Mouse (Mus musculus) forebrain, postnatal 0 days (tissue): ENCODE measurements around the gene Cdt1. TPM values are rescaled to one million over a fixed set of nuclear protein-coding genes. Genes with fewer than 3 reads are reported as not detected.

Source experiments
- ATAC-seq: fragments of 200-750 bp; cut with Nextera tagmentation; 2 replicates; pipeline ENCODE4 v1.8.0; 2017; ENCODE audit warnings: mild to moderate bottlenecking, moderate library complexity
- DNase-seq: peaks from one replicate; pipeline ENCODE4 v3.0.0-alpha.2; 2015
- H3K27ac ChIP-seq: fragments of 300-500 bp; sonication (generic); 2 replicates; pipeline ENCODE4 v1.5.1; 2014; ENCODE audit warnings: low read depth, mild to moderate bottlenecking, antibody characterized with exemption, low read length, moderate library complexity, mixed read lengths
- H3K27me3 ChIP-seq: fragments of 300-500 bp; sonication (generic); 2 replicates; pipeline ENCODE4 v1.6.1; 2014; ENCODE audit warnings: mild to moderate bottlenecking, low read length, mixed read lengths; ENCODE audit not compliant: insufficient read depth
- H3K36me3 ChIP-seq: fragments of 300-500 bp; sonication (generic); 2 replicates; pipeline ENCODE4 v1.6.1; 2014; ENCODE audit warnings: mild to moderate bottlenecking, moderate library complexity; ENCODE audit not compliant: insufficient read depth
- H3K4me1 ChIP-seq: fragments of 300-500 bp; sonication (generic); 2 replicates; pipeline ENCODE4 v1.6.1; 2014; ENCODE audit warnings: antibody characterized with exemption; ENCODE audit not compliant: insufficient read depth
- H3K4me2 ChIP-seq: fragments of 300-500 bp; sonication (generic); 2 replicates; pipeline ENCODE4 v1.6.1; 2014; ENCODE audit warnings: low read depth, mild to moderate bottlenecking, moderate library complexity
- H3K4me3 ChIP-seq: fragments of 300-500 bp; sonication (generic); 2 replicates; pipeline ENCODE4 v1.5.1; 2014; ENCODE audit warnings: low read depth, low read length, mixed read lengths
- H3K9ac ChIP-seq: fragments of 300-500 bp; sonication (generic); 2 replicates; pipeline ENCODE4 v1.6.1; 2014; ENCODE audit warnings: mild to moderate bottlenecking
- H3K9me3 ChIP-seq: fragments of 300-500 bp; sonication (generic); 2 replicates; pipeline ENCODE4 v1.6.1; 2016; ENCODE audit warnings: low read length
- CTCF ChIP-seq: sonication (generic); IDR thresholded peaks from 2 replicates; pipeline ENCODE4 v1.5.1; 2016; ENCODE audit warnings: antibody characterized with exemption, control low read depth, low read depth
- WGBS: fragments of 180-500 bp; shearing (Covaris S2); extraction: QIAGEN DNeasy Blood & Tissue Kit; methylation state at CpG from one replicate; pipeline ENCODE4 v1.1.7; 2014; 5-methylcytosine and 5-hydroxymethylcytosine counted together
- microRNA-seq, 2 experiments: library from miRNA; unstranded; fragments of <30 nt; microRNA quantifications; one replicate each; pipeline ENCODE4; 2016
- polyA plus RNA-seq: library from polyadenylated mRNA; unstranded; fragments of >200 nt; fragmentation: Nextera tagmentation; extraction: Ambion mirVana; gene quantifications from 2 replicates; pipeline ENCODE4 v1.2.1, GENCODE M21; 2015
- total RNA-seq: library from RNA; depleted of rRNA; stranded (reverse); fragments of >200 nt; gene quantifications from 2 replicates; pipeline ENCODE4 v1.2.3, GENCODE M21; 2014; rRNA removed

The Cdt1 gene
- total and polyA plus RNA-seq, 2 experiments from 2014 or later = 6.1 to 14.9 TPM

DNA sequence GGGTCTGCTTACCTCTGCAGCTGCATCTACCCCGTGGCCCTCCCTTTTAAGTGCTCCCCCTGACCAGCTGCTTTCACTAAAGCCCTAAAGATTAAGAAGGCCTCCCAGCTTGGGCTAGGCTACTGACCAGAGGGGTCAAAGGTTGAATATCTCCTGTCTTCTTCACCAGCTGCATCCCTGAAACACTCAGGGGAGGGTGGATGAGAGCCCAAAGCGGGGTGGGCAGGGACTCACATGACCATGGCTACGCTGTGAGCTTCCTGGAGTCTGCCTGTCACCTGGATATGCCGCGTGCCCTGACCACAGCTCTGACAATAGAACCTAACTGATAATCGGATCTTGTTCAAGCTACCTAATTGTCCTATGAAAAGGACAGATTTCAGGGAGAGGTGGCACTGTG, 54.9 kb downstream of the Cdt1 start, which contains the start of gene Pabpn1l:
Pabpn1l (minus strand) TSS at position 13 of the 400 bp plus-strand sequence.
- no peak within 1 kb of the TSS for H3K4me3 ChIP-seq
- no peak within 1 kb of the TSS for H3K27ac ChIP-seq
- no peak for ATAC-seq
- no peak for TF ChIP-seq CTCF
- H3K27me3 ChIP-seq = no peaks in the 10 kb centered on the region
- WGBS = 67% methylated on average over 6 of the region's 6 CpGs
- no peak within 1 kb of the TSS for H3K9ac ChIP-seq
- no peaks in the 10 kb centered on the region for H3K9me3 ChIP-seq
- no peak for DNase-seq
- H3K36me3 ChIP-seq = no peaks in the 10 kb centered on the region
- H3K4me1 ChIP-seq = no peaks in the 10 kb centered on the region
- no peak within 1 kb of the TSS for H3K4me2 ChIP-seq

Small RNA genes within 50 kb of the gene (microRNA-seq; reads per million reads assigned to microRNA genes)
- gene Mir6396 = 0 reads per million in 2 experiments

Other genes with a start within 250 kb of the Cdt1 start
- gene Trhr2, start 207.3 kb upstream of the Cdt1 start, total RNA-seq = 0.77 TPM in 1 of 2 replicates, not detected in the other
- gene Trhr2, start 207.3 kb upstream of the Cdt1 start, polyA plus RNA-seq = 0.27 TPM in 1 of 2 replicates, not detected in the other
- 38.1 and 40.9 TPM in 2 replicates for gene Zc3h18, start 191.4 kb upstream of the Cdt1 start, total RNA-seq
- 23.8 and 27.3 TPM in 2 replicates for gene Zc3h18, start 191.4 kb upstream of the Cdt1 start, polyA plus RNA-seq
- 0.67 TPM in 1 of 2 replicates, not detected in the other for gene Il17c, start 146.0 kb upstream of the Cdt1 start, total RNA-seq
- not detected in 2 replicates for gene Il17c, start 146.0 kb upstream of the Cdt1 start, polyA plus RNA-seq
- 14.2 and 17.9 TPM in 2 replicates for gene Cyba, start 135.1 kb upstream of the Cdt1 start, total RNA-seq
- gene Cyba, start 135.1 kb upstream of the Cdt1 start, polyA plus RNA-seq = 37.9 and 40.6 TPM in 2 replicates
- gene Mvd, start 124.6 kb upstream of the Cdt1 start, total RNA-seq = 53.4 and 84.0 TPM in 2 replicates
- 66.7 and 73.9 TPM in 2 replicates for gene Mvd, start 124.6 kb upstream of the Cdt1 start, polyA plus RNA-seq
- gene Snai3, start 107.3 kb upstream of the Cdt1 start, total RNA-seq = 0.23 TPM in 1 of 2 replicates, not detected in the other
- gene Snai3, start 107.3 kb upstream of the Cdt1 start, polyA plus RNA-seq = not detected in 2 replicates
- 32.1 TPM in 2 replicates for gene Rnf166, start 92.0 kb upstream of the Cdt1 start, total RNA-seq
- 26.2 and 26.5 TPM in 2 replicates for gene Rnf166, start 92.0 kb upstream of the Cdt1 start, polyA plus RNA-seq
- 58.0 and 69.7 TPM in 2 replicates for gene Ctu2, start 91.9 kb upstream of the Cdt1 start, total RNA-seq
- gene Ctu2, start 91.9 kb upstream of the Cdt1 start, polyA plus RNA-seq = 89.7 and 99.5 TPM in 2 replicates
- gene Piezo1, start 16.7 kb upstream of the Cdt1 start, total RNA-seq = 11.6 and 15.1 TPM in 2 replicates
- 1.2 and 1.4 TPM in 2 replicates for gene Piezo1, start 16.7 kb upstream of the Cdt1 start, polyA plus RNA-seq
- 132 and 163 TPM in 2 replicates for gene Aprt, start 8.9 kb downstream of the Cdt1 start, total RNA-seq
- 226 and 260 TPM in 2 replicates for gene Aprt, start 8.9 kb downstream of the Cdt1 start, polyA plus RNA-seq
- 8.8 and 12.8 TPM in 2 replicates for gene Galns, start 43.4 kb downstream of the Cdt1 start, total RNA-seq
- 6.0 and 8.4 TPM in 2 replicates for gene Galns, start 43.4 kb downstream of the Cdt1 start, polyA plus RNA-seq
- 15.3 and 31.8 TPM in 2 replicates for gene Trappc2l, start 43.6 kb downstream of the Cdt1 start, total RNA-seq
- gene Trappc2l, start 43.6 kb downstream of the Cdt1 start, polyA plus RNA-seq = 137 and 157 TPM in 2 replicates
- gene Pabpn1l, start 54.7 kb downstream of the Cdt1 start, total RNA-seq = not detected in 2 replicates
- gene Pabpn1l, start 54.7 kb downstream of the Cdt1 start, polyA plus RNA-seq = not detected in 2 replicates
- 4.5 and 5.6 TPM in 2 replicates for gene Cbfa2t3, start 131.1 kb downstream of the Cdt1 start, total RNA-seq
- 4.9 and 9.5 TPM in 2 replicates for gene Cbfa2t3, start 131.1 kb downstream of the Cdt1 start, polyA plus RNA-seq
- 18.5 and 25.6 TPM in 2 replicates for gene Acsf3, start 207.5 kb downstream of the Cdt1 start, total RNA-seq
- gene Acsf3, start 207.5 kb downstream of the Cdt1 start, polyA plus RNA-seq = 13.2 and 16.9 TPM in 2 replicates